Mouse (Mus musculus): ENCODE data around the gene Tef. TPM values are rescaled to one million over a fixed set of nuclear protein-coding genes. Genes with fewer than 3 reads are reported as not detected.

Tef gene
- total RNA-seq, 2 experiments from 2014 or later, result 61.4 to 101 TPM

- DNase-seq, result no peak
Measured at GRCm38 (mm10) chr15:81828426-81829207, 26.4 kb downstream of the Tef start.

DNA sequence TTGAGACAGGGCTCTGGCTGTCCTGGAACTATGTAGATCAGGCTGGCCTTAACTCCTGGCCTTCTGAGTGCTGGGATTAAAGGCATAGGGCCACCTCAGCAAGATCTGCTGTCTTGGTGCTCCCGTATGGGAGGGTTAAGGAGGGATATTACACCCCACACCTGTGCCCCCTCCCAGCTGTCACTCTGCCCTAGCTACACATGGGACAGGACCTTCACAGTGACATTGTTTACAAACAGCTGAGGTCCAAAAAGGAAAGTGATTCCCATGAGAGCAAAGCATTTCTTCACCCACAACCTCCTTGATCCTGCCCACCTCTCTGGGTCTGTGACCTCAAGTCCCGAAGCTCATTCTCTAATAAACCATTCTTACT, 27.0 kb downstream of the Tef start:
- no peak for DNase-seq

DNA sequence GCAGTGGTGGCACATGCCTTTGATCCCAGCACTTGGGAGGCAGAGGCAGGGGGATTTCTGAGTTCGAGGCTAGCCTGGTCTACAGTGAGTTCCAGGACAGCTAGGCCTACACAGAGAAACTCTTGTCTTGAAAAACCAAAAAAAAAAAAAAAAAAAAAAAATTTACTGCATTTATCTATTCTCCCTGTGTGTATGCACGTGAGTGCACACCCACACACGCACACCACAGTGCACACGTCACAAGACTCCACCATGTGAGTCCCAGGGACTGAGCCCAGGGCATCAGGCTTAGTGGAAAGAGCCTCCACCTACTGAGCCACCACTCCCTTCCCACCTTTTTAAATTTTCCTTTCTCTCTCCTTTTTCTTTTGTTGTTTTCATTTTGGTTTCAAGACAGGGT, 28.3 kb downstream of the Tef start:
- no peak for DNase-seq

DNA sequence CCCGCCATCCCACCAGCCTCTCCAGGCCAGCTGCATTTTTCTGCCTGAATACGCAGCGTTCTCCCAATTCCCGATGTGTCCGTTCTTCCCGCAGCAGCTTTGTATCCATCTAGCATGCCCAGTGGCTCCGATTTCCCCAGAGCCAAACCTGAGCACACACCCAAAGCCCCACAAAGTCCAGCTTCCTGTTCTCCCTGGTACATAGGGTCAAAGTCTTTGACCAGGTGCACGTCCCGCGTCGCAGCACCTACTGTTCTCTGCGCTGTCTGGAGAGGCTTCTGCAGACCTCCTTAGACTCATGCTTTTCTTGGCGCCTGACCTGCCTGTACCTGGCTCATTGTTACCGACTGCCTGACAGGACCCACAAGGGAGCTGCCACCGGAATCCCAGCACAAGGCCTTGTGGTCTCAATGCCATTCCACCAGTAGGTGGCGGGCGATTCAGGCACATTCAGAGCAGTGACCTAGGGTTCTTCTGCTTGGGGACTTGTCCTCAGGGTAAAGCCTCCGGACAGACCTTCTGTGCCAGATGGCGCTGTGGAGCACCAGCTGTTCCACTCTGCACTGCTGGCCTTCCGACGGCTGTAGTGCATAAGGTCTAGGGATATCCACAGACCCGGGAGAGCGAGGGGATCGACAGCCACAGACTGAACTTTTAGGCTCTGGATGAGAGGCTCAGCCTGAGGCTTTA, 29.1 kb downstream of the Tef start:
- DNase-seq, result peak; percentile 94 to 95

DNA sequence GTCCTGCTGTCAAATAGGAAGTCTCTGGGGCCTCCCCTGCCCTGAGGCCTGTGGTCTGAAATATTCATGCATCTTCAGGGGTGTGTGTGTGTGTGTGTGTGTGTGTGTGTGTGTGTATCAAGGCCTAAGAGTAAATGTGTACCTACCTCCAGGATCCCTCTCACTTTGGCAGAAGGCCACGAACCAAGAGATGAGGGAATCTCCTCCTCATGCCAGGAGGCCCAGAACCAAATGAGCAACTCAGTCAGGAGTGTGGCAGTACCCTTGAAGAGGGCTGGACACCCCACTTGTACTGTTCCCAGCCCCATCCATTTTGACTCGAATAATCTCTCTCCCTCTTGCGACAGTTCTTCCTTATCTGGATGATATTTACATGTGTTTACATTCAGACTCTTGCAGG, 30.0 kb downstream of the Tef start:
- no peak for DNase-seq

GRCm38 (mm10) chr15:81833481-81833880, 31.3 kb downstream of the Tef start:
- no peak for DNase-seq

GRCm38 (mm10) chr15:81834171-81834841, 32.1 kb downstream of the Tef start:
- no peak for DNase-seq

- DNase-seq, result no peak
Measured at GRCm38 (mm10) chr15:81835007-81835880, 33.0 kb downstream of the Tef start.

DNA sequence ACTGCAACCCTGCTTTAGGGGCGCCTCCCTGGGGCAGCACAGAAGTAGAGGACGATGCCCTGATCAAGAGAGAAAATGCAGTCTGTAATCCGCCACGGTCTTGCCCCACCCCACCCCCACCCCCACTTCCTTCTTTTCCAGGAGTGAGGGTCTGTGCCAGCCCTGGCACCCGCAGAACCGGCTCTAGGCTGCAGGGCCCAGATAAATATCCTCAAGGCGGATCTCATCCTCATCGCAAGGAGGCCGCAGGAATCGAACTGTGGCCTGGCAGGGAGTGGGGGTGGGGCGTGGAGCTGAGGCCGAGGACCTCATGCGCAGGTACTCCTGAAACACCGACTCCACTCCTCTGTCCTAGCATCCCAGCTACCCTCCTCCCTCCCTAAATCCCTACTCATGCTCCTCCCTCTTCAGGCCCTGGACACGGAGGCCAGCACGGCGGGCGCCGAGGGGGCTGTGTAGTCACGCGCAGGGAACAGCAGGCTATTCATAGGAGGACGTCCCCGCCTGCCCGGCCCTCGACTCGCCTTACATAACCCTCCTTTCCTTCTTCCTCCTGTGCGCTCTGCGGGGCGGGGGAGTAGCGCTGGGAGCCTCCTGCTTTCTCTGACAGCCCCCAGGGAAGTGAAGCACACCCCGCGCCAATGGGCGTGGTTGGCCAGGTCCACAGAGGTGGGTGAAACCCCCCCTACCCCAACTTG, 34.1 kb downstream of the Tef start:
- DNase-seq, result peak; percentile 85 to 89

DNA sequence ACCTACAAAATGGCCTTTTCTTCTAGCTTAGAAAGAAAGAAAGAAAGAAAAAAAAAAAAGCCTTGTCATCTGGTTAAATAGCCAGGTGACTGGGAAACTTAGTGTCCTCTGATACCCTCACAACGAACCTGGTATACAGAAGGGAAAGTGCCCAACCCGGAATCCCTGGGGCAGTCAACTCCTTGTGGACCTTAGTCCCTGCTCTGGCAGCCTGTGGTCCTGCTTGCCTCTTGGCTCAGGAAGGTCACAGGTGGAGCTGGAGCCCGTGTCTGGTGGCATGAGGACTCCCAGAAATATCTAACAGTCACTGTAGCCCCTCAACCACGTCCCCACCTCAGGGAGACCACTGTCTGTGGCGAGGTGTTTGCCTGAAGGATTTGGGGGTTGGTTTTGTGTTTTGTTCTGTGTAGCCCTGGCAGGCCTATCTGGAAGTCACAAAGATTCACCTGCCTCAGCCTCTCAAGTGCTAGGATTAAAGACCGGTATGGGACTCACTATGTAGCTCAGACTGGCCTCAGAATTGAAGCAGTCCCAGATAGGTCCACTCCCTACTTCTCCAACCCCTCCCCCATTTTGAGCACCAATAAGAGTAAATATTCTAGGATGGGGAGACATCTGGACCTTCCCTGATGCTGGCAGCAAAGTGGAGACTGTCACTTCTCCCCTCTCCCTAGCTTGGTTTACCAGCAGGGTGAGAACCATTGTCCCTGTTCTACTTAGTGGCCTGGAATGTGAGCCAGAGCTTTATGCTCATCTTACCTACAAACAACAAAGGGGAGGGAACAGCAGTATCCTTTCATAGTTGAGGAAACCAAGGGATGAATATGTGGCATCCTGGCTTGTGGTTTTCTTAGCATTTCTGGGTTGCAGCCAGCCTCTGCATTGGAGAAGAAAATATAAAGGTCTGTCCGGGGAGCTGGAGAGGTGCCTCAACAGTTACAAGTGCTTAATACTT, 35.0 kb downstream of the Tef start:
- no peak for DNase-seq

DNA sequence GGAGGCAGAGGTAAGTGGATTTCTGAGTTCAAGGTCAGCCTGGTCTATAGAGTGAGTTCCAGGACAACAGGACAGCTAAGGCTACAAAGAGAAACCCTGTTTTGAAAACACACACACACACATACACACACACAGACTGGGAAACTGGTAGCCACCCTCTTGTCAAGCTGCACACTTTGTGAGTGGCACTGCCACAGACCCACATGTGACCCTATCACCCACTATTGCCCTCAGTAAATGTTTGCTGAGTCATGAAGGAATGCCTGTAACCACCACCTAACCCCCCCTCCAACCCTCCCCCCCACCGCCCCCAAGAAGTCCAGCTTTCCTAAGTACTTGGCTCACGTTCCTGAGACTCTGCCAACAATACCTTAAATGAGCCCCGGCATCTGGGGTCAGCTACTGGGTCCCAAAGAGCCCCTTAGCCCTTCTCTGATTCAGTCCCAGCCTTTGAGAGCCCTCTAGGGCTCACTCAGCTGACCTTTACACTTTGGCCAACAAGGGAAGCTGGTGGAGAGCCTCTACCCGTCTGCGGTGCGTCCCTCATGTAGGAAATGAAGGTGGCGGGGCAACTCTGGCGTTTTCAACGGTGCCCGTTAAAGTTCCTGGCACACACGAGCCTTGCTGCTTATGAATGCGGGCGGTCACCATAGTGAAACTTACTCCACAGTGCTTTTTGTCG, 36.5 kb downstream of the Tef start:
- no peak for DNase-seq

DNA sequence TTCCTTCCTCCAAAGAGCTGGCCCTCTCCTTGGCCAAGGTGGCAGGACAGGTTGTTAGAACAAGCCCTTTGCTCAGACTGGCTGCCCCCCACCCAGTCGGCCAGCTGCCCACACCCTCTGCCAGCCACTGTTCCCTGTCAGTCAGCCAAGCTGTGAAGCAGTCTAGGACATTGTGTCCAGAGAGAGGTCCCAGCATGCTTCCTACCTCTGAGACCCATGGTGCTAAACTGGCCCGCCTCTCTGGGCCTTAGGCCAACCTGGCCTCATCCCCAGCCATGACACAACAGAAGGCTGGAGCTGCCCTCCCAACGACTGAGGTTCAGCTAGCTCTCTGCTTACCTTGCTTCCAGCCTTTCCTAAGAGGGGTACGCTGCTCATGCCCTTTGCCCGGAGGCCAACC, 37.4 kb downstream of the Tef start:
- DNase-seq, result peak; percentile 90 to 91

GRCm38 (mm10) chr15:81840306-81840705, 38.1 kb downstream of the Tef start:
- no peak for DNase-seq

GRCm38 (mm10) chr15:81842275-81842674, 40.1 kb downstream of the Tef start:
- no peak for DNase-seq

DNA sequence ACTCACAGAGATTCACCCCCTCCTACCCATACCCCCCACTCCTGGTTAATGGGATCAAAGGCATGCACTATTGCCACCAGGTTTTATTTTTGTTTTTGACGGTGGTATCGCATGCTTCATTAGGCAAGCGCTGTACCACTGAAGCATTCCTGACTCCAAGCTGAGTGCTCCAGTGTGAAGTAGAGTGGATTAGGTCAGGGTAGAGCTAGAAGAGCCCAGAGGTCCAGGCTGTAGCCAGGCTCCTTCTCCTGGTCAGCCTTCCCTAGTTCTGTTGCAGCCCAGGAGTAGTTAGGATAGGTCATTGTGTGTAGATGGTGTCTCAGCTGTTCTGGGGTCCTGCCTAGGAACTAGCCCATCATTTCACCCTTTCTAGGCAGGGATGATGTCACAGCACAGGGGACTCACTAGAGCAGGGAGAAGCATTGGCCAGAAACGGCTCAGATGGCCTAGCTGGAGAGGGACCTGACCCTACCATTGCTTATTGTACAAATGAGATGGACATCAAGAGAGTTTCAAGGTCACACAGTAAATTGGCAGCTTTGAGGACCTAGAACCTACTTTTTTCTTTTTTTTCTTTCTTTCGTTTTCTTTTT, 42.9 kb downstream of the Tef start:
- no peak for DNase-seq

DNA sequence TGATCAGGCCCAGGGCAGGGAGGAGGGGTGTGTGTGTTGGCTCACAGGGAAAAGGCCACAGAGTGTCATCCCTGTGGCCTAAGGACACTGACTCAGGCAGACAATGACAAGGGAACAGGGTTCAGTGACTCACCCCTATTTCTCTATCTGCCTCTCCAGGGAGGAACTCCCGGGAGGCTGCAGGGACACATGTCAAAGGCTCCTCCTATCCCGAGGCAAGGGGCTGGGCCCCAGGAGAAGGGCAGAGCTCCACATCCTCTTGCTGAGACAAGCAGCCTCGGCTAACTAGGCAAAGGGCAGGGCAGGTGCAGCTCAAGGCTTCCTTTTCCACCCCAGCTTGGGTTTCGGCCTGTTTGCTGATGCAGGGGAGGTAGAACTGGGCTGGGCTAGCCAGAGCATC, 43.5 kb downstream of the Tef start:
- DNase-seq, result peak; percentile 93 to 94

- DNase-seq, result no peak
Measured at GRCm38 (mm10) chr15:81846755-81847154, 44.5 kb downstream of the Tef start.

GRCm38 (mm10) chr15:81847161-81847560, 44.9 kb downstream of the Tef start:
- no peak for DNase-seq

DNA sequence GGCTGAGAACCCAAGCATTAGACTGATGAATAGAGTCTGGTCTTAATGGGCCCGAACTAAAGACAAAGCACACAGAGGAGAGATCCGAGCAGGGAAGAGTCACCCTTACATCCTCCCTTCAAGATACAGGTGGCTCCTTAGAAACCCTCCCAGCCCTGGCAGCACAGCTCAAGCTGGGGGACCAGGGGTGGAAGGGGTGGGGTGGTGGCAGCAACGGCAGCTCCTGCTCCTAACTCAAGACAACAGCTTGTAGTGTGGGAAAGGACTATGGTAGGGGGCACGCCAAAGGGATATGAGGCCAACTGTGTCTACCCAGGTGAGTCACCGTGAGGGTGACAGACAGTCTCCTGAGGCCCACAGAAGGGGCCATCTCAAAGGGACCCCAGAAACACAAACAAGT, 45.6 kb downstream of the Tef start:
- no peak for DNase-seq

Measured in adrenal gland, postnatal 36 days (tissue).